Mouse (Mus musculus) layer of hippocampus, postnatal 14 days (tissue): ENCODE results near the gene Cdan1. TPM values are rescaled to one million over a fixed set of nuclear protein-coding genes. Genes with fewer than 3 reads are reported as not detected.

Experiments used
- DNase-seq, 2 experiments: peaks; one replicate each; pipeline ENCODE4 v3.0.0; 2021 to 2022; ENCODE audit warnings: low spot score in 2 of 2, mixed read lengths in 1 of 2
- long read RNA-seq, 2 experiments: library from polyadenylated mRNA; stranded (forward); transcript quantifications; one replicate each; pipeline ENCODE4 v2.0.0; 2021
- total RNA-seq, 2 experiments: library from RNA; stranded (reverse); gene quantifications; 2 replicates each; pipeline ENCODE4 v1.2.3; 2021

Gene Cdan1
- total RNA-seq: 10 to 100 TPM; 21.3 to 25.4 TPM
- long read RNA-seq, experiment 1, partial matches to known transcripts: 3 of 11 reads
- long read RNA-seq, experiment 1, other reads (novel, unspliced or antisense): 8 of 11 reads
- long read RNA-seq, experiment 2, partial matches to known transcripts: 1 of 5 reads
- long read RNA-seq, experiment 2, other reads (novel, unspliced or antisense): 4 of 5 reads

DNA sequence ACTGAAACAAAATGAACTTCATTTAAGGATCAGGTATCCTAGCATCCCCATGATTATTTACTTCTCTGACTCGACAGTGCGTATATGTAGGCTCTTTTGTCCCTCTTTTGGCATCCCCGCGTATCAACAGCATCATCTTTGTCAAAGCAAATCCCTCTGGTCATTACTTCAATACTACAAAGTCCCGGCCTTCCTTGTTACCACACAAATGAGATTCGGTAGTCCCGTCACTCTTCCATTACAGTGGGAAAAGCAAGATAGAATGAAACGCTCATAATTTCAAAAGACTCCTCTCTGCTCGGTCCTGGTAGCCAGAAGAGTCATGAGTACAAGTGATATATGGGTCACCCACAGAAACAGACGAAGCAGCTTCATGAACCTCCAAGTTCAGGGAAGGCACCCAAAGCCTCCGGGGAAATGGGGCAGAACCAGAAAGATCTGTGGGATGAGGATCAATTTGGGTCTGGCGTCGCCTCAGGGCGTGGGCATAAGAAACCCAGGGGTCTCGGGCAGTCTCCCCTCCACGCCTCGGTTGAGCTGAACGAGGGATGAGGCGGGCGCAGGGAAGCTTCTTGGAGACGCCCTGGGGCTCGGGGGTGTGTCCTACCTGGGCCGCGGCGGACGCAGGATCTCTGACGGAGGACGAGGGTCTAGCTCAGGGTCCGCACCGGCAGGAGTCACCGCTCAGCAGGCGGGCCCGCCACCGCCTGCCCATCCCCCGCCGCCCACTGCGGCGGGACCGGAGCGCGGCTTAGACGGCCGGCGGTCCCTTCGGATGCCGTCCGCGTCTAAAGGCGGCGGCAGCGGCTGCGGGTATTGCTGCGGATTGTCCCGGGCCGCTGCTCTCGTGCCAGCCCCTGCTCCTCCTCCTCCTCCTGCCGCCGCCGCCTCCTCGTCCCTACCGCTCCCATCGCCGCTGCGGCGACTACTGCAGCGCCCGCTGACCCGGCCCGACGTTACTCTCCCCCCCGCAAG lies at the start of gene Cdan1:
Gene Cdan1, minus strand, starts transcription at position 680 of the 975 bp plus-strand sequence.
- peak in 1 of 2 experiments; percentile 33 for DNase-seq

DNA sequence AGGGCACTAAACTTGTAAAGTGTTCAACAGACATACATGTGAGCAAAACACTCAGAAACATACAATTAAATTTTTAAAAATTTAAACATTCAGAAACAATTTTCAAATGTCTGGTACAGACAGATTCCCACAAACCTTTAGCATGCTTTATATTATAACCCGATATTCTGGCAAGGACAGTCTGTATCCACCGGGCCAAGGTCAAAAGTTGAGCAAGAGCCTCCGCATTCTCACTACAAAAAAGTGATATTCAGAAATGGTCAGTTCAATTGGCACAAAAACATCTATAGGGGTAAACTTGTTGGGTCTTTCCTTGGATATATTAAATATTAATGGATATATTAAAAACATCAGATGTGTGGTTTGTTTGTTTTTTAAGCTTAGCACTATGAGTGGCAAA lies 46.4 kb upstream of the Cdan1 start:
- DNase-seq: no peak

GRCm38 (mm10) chr2:120887601-120888000 lies 37.7 kb upstream of the Cdan1 start:
- DNase-seq: no peak

- DNase-seq: no peak
Measured at GRCm38 (mm10) chr2:120873192-120873591, 23.3 kb upstream of the Cdan1 start.

DNA sequence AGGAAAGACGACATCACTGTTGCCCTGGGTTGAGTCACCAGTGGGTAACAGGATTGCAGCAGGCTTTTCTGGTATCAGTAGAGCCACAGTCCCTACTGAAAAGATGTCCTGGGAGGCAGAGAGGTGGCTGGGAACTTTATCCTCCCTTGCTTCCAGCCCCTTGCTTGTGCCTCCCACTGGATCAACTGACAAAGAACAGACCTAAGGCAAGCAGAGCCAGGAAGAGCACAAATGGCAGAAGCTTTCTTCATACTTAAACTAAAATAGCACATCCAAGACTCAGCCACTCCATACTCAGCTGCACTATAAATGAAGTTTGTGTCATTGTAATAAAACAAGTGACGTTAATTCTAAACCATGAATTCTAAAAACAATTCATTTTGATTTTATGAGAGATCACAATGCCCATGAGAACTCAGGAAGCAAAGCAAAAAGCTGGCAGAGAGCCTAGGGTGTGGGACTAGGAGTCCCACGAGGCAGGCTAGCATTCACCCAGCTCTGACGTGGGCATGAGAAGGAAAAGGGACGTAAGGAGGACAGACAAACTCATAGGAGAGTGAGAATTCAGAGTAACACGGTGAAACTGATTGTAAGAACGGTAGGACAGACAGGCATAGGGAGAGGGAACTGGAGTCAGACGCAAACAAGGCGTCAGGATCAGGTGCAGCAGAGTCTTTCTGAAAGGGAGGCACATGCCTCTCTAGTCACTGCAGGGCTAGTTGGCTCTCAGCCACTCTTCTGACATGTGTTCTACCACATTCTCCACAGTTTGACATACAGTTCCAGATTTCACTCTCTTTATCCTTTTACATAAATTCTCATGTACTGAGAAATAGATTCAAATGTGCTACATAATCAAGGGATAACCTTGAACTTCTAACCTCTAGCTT lies 21.8 kb upstream of the Cdan1 start:
- no peak for DNase-seq

DNA sequence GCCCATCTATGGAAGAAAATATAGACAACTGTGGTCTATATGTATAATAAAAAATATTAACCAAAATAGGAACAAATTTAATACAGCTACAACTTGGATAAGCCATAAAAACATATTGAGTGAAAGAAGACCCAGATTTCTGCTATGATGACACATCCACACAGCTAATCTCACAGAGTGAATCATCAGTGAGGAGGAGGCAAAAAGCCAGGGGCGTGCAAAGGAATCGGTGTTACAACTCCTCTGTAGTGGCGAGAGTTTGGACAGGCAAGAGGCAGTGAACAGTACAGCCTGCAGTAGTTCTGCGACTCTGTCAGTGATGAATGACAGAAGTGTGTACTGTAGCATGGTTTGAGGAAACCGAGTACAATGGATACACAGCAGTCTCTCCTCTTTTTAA lies 17.4 kb upstream of the Cdan1 start:
- peak in 1 of 2 experiments; percentile 14 for DNase-seq

- peak; percentile 11 to 27 for DNase-seq
Measured at GRCm38 (mm10) chr2:120866561-120866960, 16.6 kb upstream of the Cdan1 start.

- no peak for DNase-seq
Measured at GRCm38 (mm10) chr2:120863389-120863788, 13.5 kb upstream of the Cdan1 start.

- no peak for DNase-seq
Measured at GRCm38 (mm10) chr2:120860699-120861098, 10.8 kb upstream of the Cdan1 start.

- no peak for DNase-seq
Measured at GRCm38 (mm10) chr2:120858131-120858530, 8.2 kb upstream of the Cdan1 start.

DNA sequence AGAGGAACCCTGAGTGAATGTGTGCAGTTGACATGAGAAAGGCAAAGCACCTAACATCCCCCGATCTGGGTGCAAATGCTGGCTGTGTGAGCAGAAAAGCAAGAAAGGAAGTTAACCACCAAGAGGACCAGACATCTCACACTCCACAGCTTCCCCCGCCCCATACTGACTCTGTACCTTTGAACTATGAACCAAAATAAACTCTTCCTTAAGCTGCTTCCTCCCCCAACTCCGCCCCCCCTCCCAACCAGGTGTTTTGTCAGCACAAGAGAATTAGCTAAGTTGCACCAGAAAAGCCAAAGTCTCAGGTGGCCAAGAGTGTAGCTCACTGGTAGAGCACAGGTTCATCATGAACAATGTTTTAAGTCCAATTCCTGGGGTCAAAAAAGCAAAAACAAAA lies 3.2 kb upstream of the Cdan1 start:
- DNase-seq: no peak

DNA sequence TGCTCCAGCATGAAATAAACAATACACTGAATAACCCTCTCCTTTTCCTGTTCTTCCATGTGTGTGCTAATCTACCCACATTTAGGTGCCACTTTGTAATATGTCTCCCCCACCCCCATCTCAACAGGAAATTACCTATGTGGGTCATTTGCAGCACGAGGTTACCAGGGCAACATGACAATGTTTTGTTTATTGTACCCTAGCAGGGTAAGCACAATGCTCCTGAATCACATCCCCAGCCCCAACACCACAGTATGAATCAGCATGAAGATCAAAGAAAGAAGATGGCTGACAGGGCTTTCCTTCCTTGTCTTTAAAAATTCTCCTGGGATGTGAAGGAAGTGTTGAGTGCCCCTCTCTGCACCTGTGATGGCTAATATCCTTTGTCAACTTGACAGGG lies 2.7 kb upstream of the Cdan1 start:
- DNase-seq: no peak

GRCm38 (mm10) chr2:120850424-120851082 lies 625 bp upstream of the Cdan1 start, which contains the start of gene Ttbk2:
Gene Ttbk2 (minus strand): TSS chr2:120850604.
- peak; percentile 99 for DNase-seq

DNA sequence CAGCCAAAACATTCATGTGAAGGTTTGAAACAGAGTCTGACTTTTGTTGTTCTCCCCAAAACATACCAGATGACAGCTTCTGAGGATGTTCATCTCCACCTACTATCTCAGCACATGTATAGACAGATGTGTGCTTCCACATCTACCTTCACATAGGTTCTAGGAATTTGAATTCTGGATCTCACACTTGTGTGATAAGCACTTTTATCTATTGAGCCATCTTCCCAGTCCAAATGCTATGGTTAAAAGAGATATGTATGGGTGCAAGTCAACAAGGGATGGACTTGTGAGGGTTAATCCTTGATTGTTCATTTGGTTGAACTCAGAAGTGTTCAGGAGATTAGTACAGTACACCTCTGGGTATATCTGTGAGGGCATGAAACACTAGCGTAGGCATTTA lies 4.6 kb downstream of the Cdan1 start:
- no peak for DNase-seq

GRCm38 (mm10) chr2:120843990-120844389 lies 5.9 kb downstream of the Cdan1 start:
- DNase-seq: no peak

DNA sequence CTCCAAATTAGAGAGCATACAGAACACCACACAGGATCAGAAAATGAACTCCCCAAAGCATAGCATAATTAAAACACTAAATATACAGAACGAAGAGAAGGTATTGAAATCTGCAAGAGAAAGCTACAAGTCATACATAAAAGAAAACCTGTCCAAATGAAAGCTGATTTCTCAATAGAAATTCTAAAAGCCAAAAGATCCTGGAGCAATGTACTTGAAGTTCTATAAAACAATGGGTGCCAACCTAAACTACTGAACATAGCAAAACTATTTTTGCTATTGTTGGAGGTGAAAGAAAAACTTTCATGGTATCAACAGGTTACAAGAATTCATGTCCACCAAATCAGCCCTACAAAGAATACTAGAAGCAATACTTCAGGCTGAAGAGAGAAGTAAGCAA lies 8.7 kb downstream of the Cdan1 start:
- no peak for DNase-seq

- DNase-seq: no peak
Measured at GRCm38 (mm10) chr2:120835167-120835566, 14.8 kb downstream of the Cdan1 start.

DNA sequence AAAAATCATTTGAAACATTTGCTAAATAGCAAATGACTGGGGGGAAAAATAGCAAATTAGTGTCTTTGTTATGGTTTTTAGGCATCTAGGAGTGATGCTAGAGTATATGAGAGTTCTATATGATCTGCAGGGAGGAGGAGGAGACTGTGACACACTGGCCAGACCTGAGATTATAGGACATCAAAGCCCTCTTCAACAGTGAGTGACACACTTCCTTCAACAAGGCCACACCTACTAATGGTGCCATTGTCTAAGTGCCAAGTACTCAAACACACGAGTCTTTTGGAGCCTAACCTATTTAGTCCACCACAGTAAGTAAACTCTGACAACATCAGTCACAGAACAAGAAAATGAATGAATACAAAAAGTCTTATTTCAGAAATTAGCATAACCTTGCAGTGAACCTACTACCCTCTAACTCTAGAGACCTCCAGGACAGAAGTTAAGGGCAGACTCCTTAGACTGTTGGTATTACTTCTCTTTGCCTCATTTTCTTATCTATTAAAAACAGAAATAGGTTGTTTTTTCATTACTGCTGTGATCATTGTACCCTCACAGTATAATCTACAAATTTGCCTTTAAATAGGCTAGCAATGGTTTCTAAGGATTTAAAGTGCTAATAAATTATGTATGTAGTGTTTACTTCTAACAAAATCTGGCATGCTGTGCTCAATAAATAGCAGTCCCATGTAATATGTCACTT lies 22.8 kb downstream of the Cdan1 start:
- DNase-seq: no peak

DNA sequence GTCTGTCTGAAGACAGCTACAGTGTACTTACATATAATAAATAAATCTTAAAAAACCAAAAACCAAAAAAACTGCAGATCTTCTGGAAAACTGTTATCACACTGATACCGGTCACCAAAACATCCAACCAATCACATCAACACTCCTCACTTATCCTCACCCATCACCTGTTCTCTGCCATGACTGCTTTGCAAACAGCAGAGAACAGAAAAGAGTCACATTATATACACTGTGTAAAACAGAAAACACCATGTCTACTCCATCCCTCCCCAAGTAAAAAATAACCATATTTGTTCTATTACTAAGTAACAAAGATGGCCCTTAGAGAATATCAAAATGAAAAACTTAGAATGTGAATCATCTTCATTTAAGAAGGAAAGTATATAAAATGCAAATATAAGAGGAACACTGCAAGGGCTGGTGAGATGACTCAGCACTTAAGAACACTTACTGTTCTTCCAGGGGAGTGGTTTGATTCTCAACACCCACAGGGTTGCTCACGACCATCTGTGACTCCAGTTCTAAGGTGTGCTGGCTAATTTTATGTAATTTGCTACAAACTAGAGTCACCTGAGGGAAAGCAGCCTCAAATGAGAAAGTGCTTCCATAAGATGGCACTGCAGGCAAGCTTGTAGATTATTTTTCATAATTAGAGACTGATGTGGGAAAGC lies 79.5 kb downstream of the Cdan1 start:
- peak in 1 of 2 experiments; percentile 3 for DNase-seq

DNA sequence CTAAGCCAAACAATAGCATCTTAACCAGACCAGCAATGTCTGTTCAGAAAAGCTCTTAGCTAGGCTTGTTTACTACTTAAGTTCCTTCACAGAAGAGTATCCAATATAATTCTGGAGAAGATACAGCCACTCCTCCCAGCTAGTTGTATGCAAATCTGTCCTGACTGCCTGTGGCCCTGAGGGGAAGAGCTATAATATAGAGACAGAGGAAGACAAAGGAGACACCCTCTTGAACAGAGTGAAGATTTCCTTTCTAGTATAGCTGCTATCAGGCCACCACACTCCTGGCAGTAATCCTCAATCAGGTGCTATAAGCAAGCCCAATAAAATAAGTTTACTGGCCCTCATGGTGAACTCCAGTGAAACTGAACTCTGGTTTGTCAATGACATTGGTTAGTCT lies 88.0 kb downstream of the Cdan1 start:
- DNase-seq: no peak
